Mouse (Mus musculus) forebrain, embryonic 15.5 days (tissue): ENCODE measurements at regions not wholly inside any gene's neighbourhood (a gene's known extent, or its start where the extent isn't known, plus 50 kb on each side); places are given as distances from the start of the nearest gene placed in this dataset.

ENCODE experiments used
- ATAC-seq: fragments of 200-750 bp; cut with Nextera tagmentation; replicated peaks from 2 replicates; pipeline ENCODE4 v1.8.0; 2017; ENCODE audit warnings: mild to moderate bottlenecking, moderate TSS enrichment, moderate library complexity
- H3K27ac ChIP-seq: fragments of 300-500 bp; sonication (generic); replicated peaks from 2 replicates; pipeline ENCODE4 v1.5.1; 2015; ENCODE audit warnings: mild to moderate bottlenecking, inconsistent platforms
- H3K27me3 ChIP-seq: fragments of 300-500 bp; sonication (generic); 2 replicates; pipeline ENCODE4 v1.6.1; 2015; ENCODE audit warnings: inconsistent platforms
- H3K36me3 ChIP-seq: fragments of 300-500 bp; sonication (generic); 2 replicates; pipeline ENCODE4 v1.6.1; 2015; ENCODE audit warnings: mild to moderate bottlenecking, inconsistent platforms
- H3K4me1 ChIP-seq: fragments of 300-500 bp; sonication (generic); 2 replicates; pipeline ENCODE4 v1.6.1; 2015; ENCODE audit warnings: inconsistent platforms
- H3K4me2 ChIP-seq: fragments of 300-500 bp; sonication (generic); replicated peaks from 2 replicates; pipeline ENCODE4 v1.6.1; 2015; ENCODE audit warnings: mild to moderate bottlenecking, inconsistent platforms
- H3K4me3 ChIP-seq: fragments of 300-500 bp; sonication (generic); 2 replicates; pipeline ENCODE4 v1.5.1; 2015; ENCODE audit warnings: mild to moderate bottlenecking, inconsistent platforms
- H3K9ac ChIP-seq: fragments of 300-500 bp; sonication (generic); replicated peaks from 2 replicates; pipeline ENCODE4 v1.6.1; 2015; ENCODE audit warnings: mild to moderate bottlenecking, inconsistent platforms
- H3K9me3 ChIP-seq: fragments of 300-500 bp; sonication (generic); 2 replicates; pipeline ENCODE4 v1.6.1; 2016; ENCODE audit warnings: inconsistent platforms
- WGBS: fragments of 180-500 bp; shearing (Covaris S2); methylation state at CpG from one replicate; pipeline ENCODE4 v1.1.7; 2015; ENCODE audit warnings: mixed read lengths; 5-methylcytosine and 5-hydroxymethylcytosine counted together

- Histone ChIP-seq H3K9ac (no peak overlapping the region), H3K27me3 (no peaks in the 10 kb centered on the region), H3K4me3 (no peak overlapping the region), H3K36me3 (no peaks in the 10 kb centered on the region), H3K4me2 (no peak overlapping the region), H3K27ac (no peak overlapping the region), H3K9me3 (no peaks in the 10 kb centered on the region), H3K4me1 (0 out of 2 replicates have a peak, but pooled peaks cover 5% of the 10 kb centered on the region)
- ATAC-seq, result peak; percentile 51; the same call in 1 of the 2 replicates
- 86% methylated on average over 9 of the region's 9 CpGs for WGBS
Measured at GRCm38 (mm10) chr10:116645108-116645507, 63.8 kb upstream of the Cnot2 start.
